8 mouse cellular contexts compared by ENCODE assay signal in genomic region chr9:59577844-59578504, GRCm38 (mm10). TPM values are rescaled to one million over a fixed set of nuclear protein-coding genes. Genes with fewer than 3 reads are reported as not detected.
A peak's percentile ranks its signal among the peaks of the same experiment; 100 is the strongest.
DNase-seq lines count a peak whose midpoint lies in the region; ATAC-seq and TF ChIP-seq lines count a peak whose summit lies in the region.

Gene Celf6 (plus strand): TSS chr9:59577917.

- no peaks in the 10 kb centered on the region for H3K36me3 ChIP-seq in lung, embryonic 16.5 days (ENCODE audit: control insufficient read depth, insufficient read depth, low read length)
- H3K36me3 ChIP-seq in thymus, adult 2 months (ENCODE audit: control insufficient read depth, insufficient read depth, low read length): no peaks in the 10 kb centered on the region

- no peak for TF ChIP-seq CTCF in thymus, adult 2 months (IDR thresholded peaks at IDR 0.05; ENCODE audit: borderline replicate concordance, control insufficient read depth, extremely low read depth, insufficient read depth, low read length, poor library complexity)

- H3K27ac ChIP-seq in lung, embryonic 16.5 days (ENCODE audit: low read length): no peak within 1 kb of the TSS
- no peak within 1 kb of the TSS for H3K27ac ChIP-seq in thymus, adult 2 months (ENCODE audit: control insufficient read depth, insufficient read depth, low read length)

- peak within 1 kb of the TSS; percentile 54 for H3K4me3 ChIP-seq in lung, embryonic 16.5 days (ENCODE audit: low read length)
- H3K4me3 ChIP-seq in thymus, adult 2 months (ENCODE audit: control insufficient read depth, insufficient read depth, low read length): peak within 1 kb of the TSS; percentile 9; the same call in 1 of the 2 replicates

- no peak for TF ChIP-seq POLR2A in thymus, adult 2 months (IDR thresholded peaks at IDR 0.05; ENCODE audit: control insufficient read depth, extremely low read depth, insufficient read depth, low read length, poor library complexity)

- WGBS in lung, embryonic 16.5 days: 2% methylated on average over 42 of the region's 61 CpGs
- under 1% methylated on average over 50 of the region's 61 CpGs for WGBS in thymus, adult 2 months

- H3K4me1 ChIP-seq in lung, embryonic 16.5 days (replicated peaks; ENCODE audit: control insufficient read depth, insufficient read depth, low read length): peaks cover 9% of the 10 kb centered on the region
- H3K4me1 ChIP-seq in thymus, adult 2 months (replicated peaks; ENCODE audit: control insufficient read depth, insufficient read depth, low read length): peaks cover 10% of the 10 kb centered on the region

- no peak within 1 kb of the TSS for H3K9ac ChIP-seq in lung, embryonic 16.5 days (ENCODE audit: low read length)

- peaks cover 3% of the 10 kb centered on the region; the same call in 1 of the 2 replicates for H3K27me3 ChIP-seq in lung, embryonic 16.5 days (ENCODE audit: control insufficient read depth, insufficient read depth, low read depth, low read length)
- H3K27me3 ChIP-seq in thymus, adult 2 months (ENCODE audit: control insufficient read depth, insufficient read depth, low read length): peaks cover 2% of the 10 kb centered on the region; the same call in 1 of the 2 replicates

- DNase-seq in MN1 (ENCODE audit: low spot score): peak; percentile 97
- DNase-seq in cerebellum, adult 8-10 months: peak; percentile 91
- peak; percentile 98 for DNase-seq in forelimb bud, embryonic 11.5 days (ENCODE audit: low read depth, low spot score)
- DNase-seq in layer of hippocampus, adult 9-11 months: peak; percentile 94
- peak; percentile 94 for DNase-seq in ovary, adult 18-20 months (ENCODE audit: low spot score)
- DNase-seq in thymus, adult 2 months: peak; percentile 88

- ATAC-seq in hematopoietic stem cell, adult 5-6 weeks (replicated peaks in 1 of 2; ENCODE audit: insufficient read depth in 1 of 2, low FRiP score in 2 of 2, low TSS enrichment in 1 of 2, low read depth in 1 of 2, poor library complexity in 2 of 2, severe bottlenecking in 2 of 2): peak; percentile 85 to 95
- peak; percentile 98 for ATAC-seq in lung, embryonic 16.5 days (ENCODE audit: low read depth)

- H3K4me2 ChIP-seq in lung, embryonic 16.5 days (ENCODE audit: low read depth, low read length): peak within 1 kb of the TSS; percentile 53

- H3K9me3 ChIP-seq in lung, embryonic 16.5 days (ENCODE audit: control insufficient read depth, low read length): no peaks in the 10 kb centered on the region

RNA-seq across cellular contexts. Expression of gene Celf6, which starts in this region (rescaled TPM):
- not detected in 2 replicates for total RNA-seq in hematopoietic stem cell, adult 5-6 weeks (2017)
- 0.43 and 0.55 TPM in 2 replicates for polyA plus RNA-seq in lung, embryonic 16.5 days (2015; fragmentation: Nextera tagmentation; extraction: Ambion mirVana)
- 0.10 TPM in 1 of 2 replicates, not detected in the other for polyA plus RNA-seq in thymus, adult 2 months (2012; rRNA removed)

Comparison
In these comparisons a context has a peak if more than half of its experiments do, and no peak if none do; other contexts are left out.
1. Peak in ATAC-seq in hematopoietic stem cell, adult 5-6 weeks; RNA of the gene not detected or under 1 TPM.
2. Peak in ATAC-seq, H3K4me3 ChIP-seq and H3K4me2 ChIP-seq in lung, embryonic 16.5 days; RNA of the gene not detected or under 1 TPM.
3. Peak in DNase-seq and H3K4me3 ChIP-seq in thymus, adult 2 months; RNA of the gene not detected or under 1 TPM.